Mouse (Mus musculus): ENCODE data around the gene C2cd2.

Gene C2cd2

GRCm38 (mm10) chr16:97887762-97888161 is 74.6 kb downstream of the C2cd2 start:
- DNase-seq (ENCODE audit: low read depth, low spot score) = no peak

- no peak for DNase-seq (ENCODE audit: low read depth, low spot score)
Measured at GRCm38 (mm10) chr16:97883696-97884095, 78.7 kb downstream of the C2cd2 start.

GRCm38 (mm10) chr16:97882891-97883290 is 79.5 kb downstream of the C2cd2 start:
- DNase-seq (ENCODE audit: low read depth, low spot score) = no peak

GRCm38 (mm10) chr16:97879134-97879533 is 83.3 kb downstream of the C2cd2 start:
- DNase-seq (ENCODE audit: low read depth, low spot score) = peak; percentile 66

- DNase-seq (ENCODE audit: low read depth, low spot score) = no peak
Measured at GRCm38 (mm10) chr16:97877502-97877901, 84.9 kb downstream of the C2cd2 start.

GRCm38 (mm10) chr16:97875101-97875500 is 87.3 kb downstream of the C2cd2 start:
- no peak for DNase-seq (ENCODE audit: low read depth, low spot score)

- no peak for DNase-seq (ENCODE audit: low read depth, low spot score)
Measured at GRCm38 (mm10) chr16:97874376-97874775, 88.0 kb downstream of the C2cd2 start.

GRCm38 (mm10) chr16:97872657-97873056 is 89.7 kb downstream of the C2cd2 start:
- DNase-seq (ENCODE audit: low read depth, low spot score) = peak; percentile 13

GRCm38 (mm10) chr16:97869193-97870102 is 93.0 kb downstream of the C2cd2 start:
- DNase-seq (ENCODE audit: low read depth, low spot score) = peak; percentile 14

- DNase-seq (ENCODE audit: low read depth, low spot score) = no peak
Measured at GRCm38 (mm10) chr16:97863932-97864467, 98.4 kb downstream of the C2cd2 start.

- DNase-seq (ENCODE audit: low read depth, low spot score) = no peak
Measured at GRCm38 (mm10) chr16:97856050-97856449, 106.3 kb downstream of the C2cd2 start.

- DNase-seq (ENCODE audit: low read depth, low spot score) = peak; percentile 82
Measured at GRCm38 (mm10) chr16:97851741-97852319, 110.6 kb downstream of the C2cd2 start, which contains the start of gene Prdm15. Prdm15 (minus strand) TSS chr16:97851850.

- peak; percentile 86 for DNase-seq (ENCODE audit: low read depth, low spot score)
Measured at GRCm38 (mm10) chr16:97851061-97851740, 111.2 kb downstream of the C2cd2 start.

GRCm38 (mm10) chr16:97850667-97851060 is 111.7 kb downstream of the C2cd2 start:
- no peak for DNase-seq (ENCODE audit: low read depth, low spot score)

- no peak for DNase-seq (ENCODE audit: low read depth, low spot score)
Measured at GRCm38 (mm10) chr16:97848832-97849231, 113.6 kb downstream of the C2cd2 start.

- peak; percentile 10 for DNase-seq (ENCODE audit: low read depth, low spot score)
Measured at GRCm38 (mm10) chr16:97844967-97845937, 117.1 kb downstream of the C2cd2 start.

GRCm38 (mm10) chr16:97832154-97832553 is 130.2 kb downstream of the C2cd2 start:
- no peak for DNase-seq (ENCODE audit: low read depth, low spot score)

- no peak for DNase-seq (ENCODE audit: low read depth, low spot score)
Measured at GRCm38 (mm10) chr16:97828207-97828606, 134.2 kb downstream of the C2cd2 start.

- DNase-seq (ENCODE audit: low read depth, low spot score) = no peak
Measured at GRCm38 (mm10) chr16:97823311-97824007, 138.9 kb downstream of the C2cd2 start.

GRCm38 (mm10) chr16:97819532-97819931 is 142.9 kb downstream of the C2cd2 start:
- DNase-seq (ENCODE audit: low read depth, low spot score) = peak; percentile 13
